Mouse (Mus musculus): ENCODE data around the gene 1700061G19Rik. TPM values are rescaled to one million over a fixed set of nuclear protein-coding genes. Genes with fewer than 3 reads are reported as not detected.

Gene 1700061G19Rik
- polyA plus RNA-seq, 1 experiment from 2014 or later = 0.19 TPM

DNA sequence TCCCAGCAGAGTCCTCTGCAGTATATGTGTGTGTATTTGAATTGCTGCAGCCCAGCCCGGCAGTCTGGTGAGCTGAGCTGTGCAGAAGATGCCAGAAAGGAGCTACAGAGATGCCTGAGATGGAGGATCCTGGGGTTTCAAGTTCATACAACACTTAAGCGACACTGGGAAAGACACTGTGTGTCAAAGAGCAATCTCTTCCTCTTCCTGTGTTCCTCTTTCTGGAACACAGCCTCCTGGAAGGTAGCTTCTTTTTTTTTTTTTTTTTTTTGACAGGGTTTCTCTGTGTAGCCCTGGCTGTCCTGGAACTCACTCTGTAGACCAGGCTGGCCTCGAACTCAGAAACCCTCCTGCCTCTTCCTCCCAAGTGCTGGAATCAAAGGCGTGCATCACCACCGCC, 26.5 kb upstream of the 1700061G19Rik start:
- H3K4me3 ChIP-seq (replicated peaks) = no peak overlapping the region
- ATAC-seq = no peak
- 80% methylated on average over 5 of the region's 5 CpGs for WGBS

GRCm38 (mm10) chr17:56849710-56850109, 25.6 kb upstream of the 1700061G19Rik start:
- no peak overlapping the region for H3K27ac ChIP-seq
- ATAC-seq = no peak
- no peak overlapping the region for H3K4me3 ChIP-seq (replicated peaks)
- H3K9ac ChIP-seq = no peak overlapping the region
- no peaks in the 10 kb centered on the region for H3K36me3 ChIP-seq
- H3K4me2 ChIP-seq (replicated peaks) = no peak overlapping the region
- 0 out of 2 replicates have a peak, but pooled peaks cover 2% of the 10 kb centered on the region for H3K27me3 ChIP-seq (replicated peaks)
- H3K4me1 ChIP-seq (replicated peaks) = no peaks in the 10 kb centered on the region
- 76% methylated on average over 13 of the region's 13 CpGs for WGBS
- no peaks in the 10 kb centered on the region for H3K9me3 ChIP-seq

More for the DNA sequence above, 26.5 kb upstream of the 1700061G19Rik start:
- Histone ChIP-seq H3K36me3 (no peaks in the 10 kb centered on the region), H3K9ac (no peak overlapping the region), H3K27ac (no peak overlapping the region), H3K27me3 (replicated peaks) (0 out of 2 replicates have a peak, but pooled peaks cover 2% of the 10 kb centered on the region), H3K4me2 (replicated peaks) (no peak overlapping the region), H3K9me3 (no peaks in the 10 kb centered on the region), H3K4me1 (replicated peaks) (no peaks in the 10 kb centered on the region)

DNA sequence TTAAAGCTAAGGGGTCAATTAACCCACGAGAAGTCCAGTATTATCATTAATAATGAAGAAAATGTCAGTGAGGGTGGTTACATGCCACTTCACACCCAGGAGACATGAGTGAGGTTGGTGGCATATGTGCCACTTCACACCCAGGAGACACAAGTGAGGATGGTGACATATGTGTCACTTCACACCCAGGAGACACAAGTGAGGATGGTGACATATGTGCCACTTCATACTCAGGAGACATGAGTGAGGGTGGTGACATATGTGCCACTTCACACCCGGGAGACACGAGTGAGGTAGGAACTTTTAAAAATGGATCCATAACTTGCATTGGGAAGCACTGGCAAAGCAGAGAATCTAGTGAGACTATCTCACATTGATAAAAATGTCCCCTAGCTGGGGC, 24.1 kb upstream of the 1700061G19Rik start:
- no peak for ATAC-seq
- WGBS = 72% methylated on average over 3 of the region's 3 CpGs
- 0 out of 2 replicates have a peak, but pooled peaks cover 2% of the 10 kb centered on the region for H3K27me3 ChIP-seq (replicated peaks)

DNA sequence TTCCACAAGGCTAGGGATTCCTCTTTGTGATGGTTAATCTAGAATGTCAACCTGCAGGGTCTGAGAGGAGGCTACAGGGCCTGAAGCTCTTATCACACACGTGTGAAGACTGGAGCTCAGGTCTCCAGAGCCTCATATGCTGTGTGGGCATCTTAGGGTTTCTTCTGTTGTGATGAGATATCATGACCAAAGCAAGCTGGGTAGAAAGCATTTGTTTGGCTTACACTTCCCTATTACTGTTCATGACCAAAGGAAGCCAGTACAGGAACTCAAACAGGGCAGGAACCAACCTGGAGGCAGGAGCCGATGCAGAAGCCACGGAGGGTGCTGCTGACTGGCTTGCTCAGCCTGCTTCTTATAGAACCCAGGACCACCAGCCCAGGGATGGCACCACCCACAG, 19.9 kb upstream of the 1700061G19Rik start:
- no peak overlapping the region for H3K27ac ChIP-seq
- H3K4me1 ChIP-seq (replicated peaks) = no peaks in the 10 kb centered on the region
- no peak overlapping the region for H3K9ac ChIP-seq
- H3K36me3 ChIP-seq = no peaks in the 10 kb centered on the region
- ATAC-seq = no peak
- no peak overlapping the region for H3K4me2 ChIP-seq (replicated peaks)
- H3K4me3 ChIP-seq (replicated peaks) = no peak overlapping the region
- H3K9me3 ChIP-seq = no peaks in the 10 kb centered on the region
- no peaks in the 10 kb centered on the region for H3K27me3 ChIP-seq (replicated peaks)
- WGBS = 81% methylated on average over 3 of the region's 3 CpGs

More for the DNA sequence above, 24.1 kb upstream of the 1700061G19Rik start:
- Histone ChIP-seq H3K4me2 (replicated peaks) (no peak overlapping the region), H3K9me3 (no peaks in the 10 kb centered on the region), H3K27ac (no peak overlapping the region), H3K9ac (no peak overlapping the region), H3K4me1 (replicated peaks) (no peaks in the 10 kb centered on the region), H3K4me3 (replicated peaks) (no peak overlapping the region), H3K36me3 (no peaks in the 10 kb centered on the region)

DNA sequence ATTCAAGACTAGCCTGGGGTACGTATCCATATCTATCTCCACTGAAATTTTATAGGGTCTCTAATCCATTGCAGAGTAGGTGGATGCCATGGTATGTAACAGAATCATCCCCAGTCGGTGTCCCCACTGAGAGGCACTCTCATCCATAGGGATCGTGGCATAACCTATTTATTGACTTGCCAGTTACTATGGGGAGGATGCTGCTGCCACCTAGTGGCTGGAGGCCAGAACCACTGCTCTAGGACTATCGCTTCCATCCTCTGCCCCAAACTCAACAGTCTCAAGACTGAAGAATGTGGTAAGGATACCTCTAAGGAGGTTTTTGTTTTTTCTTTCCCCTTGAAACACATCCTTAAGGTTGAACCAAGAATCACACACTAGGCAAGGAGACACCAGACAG, 17.1 kb upstream of the 1700061G19Rik start:
- 0 out of 2 replicates have a peak, but pooled peaks cover 2% of the 10 kb centered on the region for H3K4me1 ChIP-seq (replicated peaks)
- no peak overlapping the region for H3K9ac ChIP-seq
- H3K27me3 ChIP-seq (replicated peaks) = no peaks in the 10 kb centered on the region
- no peaks in the 10 kb centered on the region for H3K36me3 ChIP-seq
- H3K9me3 ChIP-seq = no peaks in the 10 kb centered on the region
- no peak overlapping the region for H3K4me2 ChIP-seq (replicated peaks)
- no peak overlapping the region for H3K4me3 ChIP-seq (replicated peaks)
- H3K27ac ChIP-seq = 0 out of 2 replicates have a peak overlapping the region, but pooled peaks have one; percentile 32
- no peak; the same call in 1 of the 2 replicates for ATAC-seq
- WGBS = 53% methylated on average over 4 of the region's 4 CpGs

DNA sequence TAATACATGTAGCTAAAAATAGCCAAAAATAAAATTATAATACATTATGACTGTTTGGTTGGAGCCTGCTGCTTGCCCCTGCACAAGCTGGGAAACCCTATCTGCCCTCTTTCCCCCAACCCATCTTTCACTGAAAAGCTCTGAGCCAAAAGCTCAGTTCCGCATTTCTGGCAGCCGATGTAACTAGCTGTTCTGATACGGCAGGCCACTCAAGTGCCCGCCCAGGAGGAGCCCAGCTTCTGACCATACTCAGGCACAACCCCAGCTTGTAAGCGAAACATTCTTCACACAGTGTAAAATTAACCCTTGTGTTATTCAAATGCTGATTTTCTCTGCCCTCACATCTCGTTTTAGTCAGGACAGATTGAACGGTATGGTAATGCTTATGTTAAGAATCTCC, 16.4 kb upstream of the 1700061G19Rik start:
- 45% methylated on average over 7 of the region's 7 CpGs for WGBS

DNA sequence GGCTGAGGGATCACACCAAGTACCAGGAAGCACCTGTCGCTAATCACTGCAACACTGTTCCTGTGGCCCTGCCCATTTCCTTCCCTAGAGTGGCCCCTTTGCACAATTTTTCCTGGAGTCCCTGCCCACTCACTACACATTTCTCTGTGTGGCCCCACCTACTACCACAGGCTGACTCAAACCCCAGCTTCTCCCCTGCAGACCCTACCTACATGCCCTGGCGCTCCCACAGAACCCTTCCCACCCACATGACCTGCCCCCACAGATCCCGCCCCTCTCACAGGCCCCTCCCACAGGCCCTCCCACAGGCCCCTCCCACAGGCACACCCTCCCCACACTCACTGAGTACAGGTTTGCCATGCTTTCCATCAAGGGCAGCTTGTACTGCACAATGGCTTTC, 14.1 kb upstream of the 1700061G19Rik start:
- H3K4me1 ChIP-seq (replicated peaks) = 0 out of 2 replicates have a peak, but pooled peaks cover 2% of the 10 kb centered on the region
- H3K36me3 ChIP-seq = no peaks in the 10 kb centered on the region
- no peaks in the 10 kb centered on the region for H3K9me3 ChIP-seq
- peak; percentile 76 for ATAC-seq
- no peak overlapping the region for H3K27ac ChIP-seq
- H3K4me3 ChIP-seq (replicated peaks) = no peak overlapping the region
- no peaks in the 10 kb centered on the region for H3K27me3 ChIP-seq (replicated peaks)
- H3K9ac ChIP-seq = no peak overlapping the region
- WGBS = 47% methylated on average over 3 of the region's 3 CpGs
- no peak overlapping the region for H3K4me2 ChIP-seq (replicated peaks)

More for the DNA sequence above, 16.4 kb upstream of the 1700061G19Rik start:
- no peaks in the 10 kb centered on the region for H3K9me3 ChIP-seq
- H3K27me3 ChIP-seq (replicated peaks) = no peaks in the 10 kb centered on the region
- 0 out of 2 replicates have a peak, but pooled peaks cover 2% of the 10 kb centered on the region for H3K4me1 ChIP-seq (replicated peaks)
- ATAC-seq = no peak
- H3K9ac ChIP-seq = no peak overlapping the region
- no peak overlapping the region for H3K4me2 ChIP-seq (replicated peaks)
- H3K27ac ChIP-seq = no peak overlapping the region
- no peak overlapping the region for H3K4me3 ChIP-seq (replicated peaks)
- H3K36me3 ChIP-seq = no peaks in the 10 kb centered on the region

DNA sequence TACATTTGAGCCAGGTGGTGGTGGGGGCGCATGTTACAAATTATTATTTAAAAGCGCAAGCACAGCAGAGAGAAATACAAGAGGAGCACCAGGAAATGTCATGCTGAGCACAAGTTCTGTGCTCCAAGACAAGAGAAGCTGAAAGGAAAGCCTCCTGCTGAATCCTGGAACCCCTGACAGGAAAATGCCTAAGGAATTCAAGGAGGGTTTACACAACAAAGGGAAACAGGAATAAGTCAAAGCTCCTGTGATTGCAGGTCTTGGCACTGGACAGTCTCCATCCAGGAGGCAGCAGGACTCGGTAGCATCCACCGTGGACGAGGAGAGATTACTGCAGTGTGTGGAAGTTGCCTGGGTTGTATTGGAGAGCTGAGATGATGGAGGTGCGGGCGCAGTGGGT, 9.2 kb upstream of the 1700061G19Rik start:
- Histone ChIP-seq H3K27me3 (replicated peaks) (no peaks in the 10 kb centered on the region), H3K9ac (no peak overlapping the region), H3K36me3 (no peaks in the 10 kb centered on the region), H3K27ac (no peak overlapping the region), H3K4me1 (replicated peaks) (0 out of 2 replicates have a peak, but pooled peaks cover 2% of the 10 kb centered on the region), H3K4me3 (replicated peaks) (no peak overlapping the region), H3K9me3 (no peaks in the 10 kb centered on the region), H3K4me2 (replicated peaks) (no peak overlapping the region)
- 78% methylated on average over 7 of the region's 7 CpGs for WGBS
- ATAC-seq = no peak

DNA sequence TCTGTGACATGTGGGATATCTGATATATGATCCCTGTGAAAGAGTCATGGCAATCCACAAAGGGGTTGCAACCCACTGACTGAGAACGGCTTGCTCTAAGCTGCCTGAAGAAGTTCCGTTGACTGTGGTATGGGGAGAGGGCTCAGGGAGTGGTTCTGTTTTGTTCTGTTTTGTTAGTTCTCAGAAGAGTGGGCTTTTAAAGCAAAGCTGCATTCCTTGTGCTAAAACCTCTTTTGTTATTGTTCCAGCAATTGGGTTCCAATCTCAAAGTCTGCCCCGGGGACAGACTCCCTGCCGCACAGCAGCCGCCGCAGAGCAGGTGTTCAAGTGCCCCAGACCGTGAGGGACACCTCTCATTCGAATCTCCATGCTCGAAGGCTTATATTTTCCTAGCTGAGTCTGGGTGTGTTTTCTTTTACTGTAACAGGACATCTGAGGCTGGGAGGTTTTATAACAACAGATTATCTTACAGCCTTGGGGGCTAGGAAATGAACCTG, 5.7 kb upstream of the 1700061G19Rik start:
- WGBS = 81% methylated on average over 9 of the region's 9 CpGs
- Histone ChIP-seq H3K4me2 (replicated peaks) (no peak overlapping the region), H3K4me3 (replicated peaks) (no peak overlapping the region), H3K9me3 (no peaks in the 10 kb centered on the region), H3K27ac (no peak overlapping the region), H3K36me3 (no peaks in the 10 kb centered on the region), H3K4me1 (replicated peaks) (no peaks in the 10 kb centered on the region), H3K9ac (no peak overlapping the region), H3K27me3 (replicated peaks) (no peaks in the 10 kb centered on the region)
- ATAC-seq = no peak

DNA sequence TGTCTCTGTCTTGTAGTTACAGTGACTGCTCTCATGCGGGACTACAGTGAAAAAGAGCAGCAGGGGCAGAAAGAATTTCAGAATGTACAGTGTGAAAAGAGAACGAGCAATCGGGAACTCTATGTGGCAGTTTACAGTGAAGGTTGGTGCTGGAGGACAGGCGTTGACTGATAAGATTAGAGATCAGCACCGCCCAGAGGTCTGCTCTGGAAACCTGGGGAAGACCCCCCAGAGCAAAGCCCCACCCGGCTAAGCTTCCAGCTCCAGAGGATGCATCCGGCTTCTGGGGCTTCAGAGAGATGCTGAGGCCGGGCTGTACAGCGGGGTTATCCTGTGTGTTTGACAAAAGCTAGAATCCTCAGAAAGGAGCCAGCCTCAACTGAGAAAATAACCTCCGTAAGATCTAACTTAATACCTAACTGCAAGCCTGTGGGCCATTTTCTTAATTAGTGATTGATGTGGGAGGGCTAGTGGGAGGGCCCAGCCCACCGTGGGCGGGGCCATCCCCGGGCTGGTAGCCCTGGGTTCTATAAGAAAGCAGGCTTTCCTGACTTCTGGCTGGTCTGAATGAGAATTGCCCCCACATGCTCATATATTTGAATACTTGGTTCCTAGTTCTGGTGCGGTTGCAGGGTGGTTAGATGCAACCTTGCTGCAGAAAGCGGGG, 4.9 kb upstream of the 1700061G19Rik start:
- Histone ChIP-seq H3K4me3 (replicated peaks) (no peak overlapping the region), H3K4me1 (replicated peaks) (no peaks in the 10 kb centered on the region), H3K36me3 (no peaks in the 10 kb centered on the region), H3K27me3 (replicated peaks) (no peaks in the 10 kb centered on the region), H3K27ac (no peak overlapping the region), H3K9me3 (no peaks in the 10 kb centered on the region), H3K9ac (no peak overlapping the region), H3K4me2 (replicated peaks) (no peak overlapping the region)
- WGBS = 62% methylated on average over 15 of the region's 15 CpGs
- no peak for ATAC-seq

- ATAC-seq = no peak
- no peak overlapping the region for H3K27ac ChIP-seq
- H3K4me2 ChIP-seq (replicated peaks) = no peak overlapping the region
- no peaks in the 10 kb centered on the region for H3K36me3 ChIP-seq
- H3K9ac ChIP-seq = no peak overlapping the region
- no peaks in the 10 kb centered on the region for H3K4me1 ChIP-seq (replicated peaks)
- no peak overlapping the region for H3K4me3 ChIP-seq (replicated peaks)
- H3K9me3 ChIP-seq = no peaks in the 10 kb centered on the region
- WGBS = 66% methylated on average over 8 of the region's 8 CpGs
- no peaks in the 10 kb centered on the region for H3K27me3 ChIP-seq (replicated peaks)
These were observed 3.5 kb upstream of the 1700061G19Rik start for GRCm38 (mm10) chr17:56871767-56872166.

DNA sequence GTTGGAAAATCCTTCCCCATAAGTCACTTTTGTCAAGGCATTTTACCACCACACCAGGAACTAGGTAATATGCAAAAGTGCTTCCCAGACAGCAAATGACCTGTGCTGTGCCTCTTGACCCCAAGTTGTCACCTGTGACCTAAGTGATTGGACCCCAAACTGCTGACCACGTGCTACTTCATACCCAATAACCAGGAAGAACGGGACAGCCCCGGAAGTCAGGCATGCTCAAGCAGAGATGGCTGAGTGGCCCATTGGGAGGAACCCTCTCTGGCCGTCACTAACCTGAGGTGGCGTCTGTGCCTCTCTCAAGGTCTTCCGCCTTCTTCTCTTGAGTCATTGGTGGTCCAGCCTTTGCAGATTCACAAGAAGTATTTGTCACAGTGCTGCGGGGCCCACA, 2.8 kb upstream of the 1700061G19Rik start:
- no peaks in the 10 kb centered on the region for H3K9me3 ChIP-seq
- H3K27me3 ChIP-seq (replicated peaks) = no peaks in the 10 kb centered on the region
- H3K27ac ChIP-seq = no peak overlapping the region
- no peak overlapping the region for H3K4me3 ChIP-seq (replicated peaks)
- no peaks in the 10 kb centered on the region for H3K4me1 ChIP-seq (replicated peaks)
- 76% methylated on average over 7 of the region's 7 CpGs for WGBS
- H3K9ac ChIP-seq = no peak overlapping the region
- no peak for ATAC-seq
- H3K4me2 ChIP-seq (replicated peaks) = no peak overlapping the region
- no peaks in the 10 kb centered on the region for H3K36me3 ChIP-seq

DNA sequence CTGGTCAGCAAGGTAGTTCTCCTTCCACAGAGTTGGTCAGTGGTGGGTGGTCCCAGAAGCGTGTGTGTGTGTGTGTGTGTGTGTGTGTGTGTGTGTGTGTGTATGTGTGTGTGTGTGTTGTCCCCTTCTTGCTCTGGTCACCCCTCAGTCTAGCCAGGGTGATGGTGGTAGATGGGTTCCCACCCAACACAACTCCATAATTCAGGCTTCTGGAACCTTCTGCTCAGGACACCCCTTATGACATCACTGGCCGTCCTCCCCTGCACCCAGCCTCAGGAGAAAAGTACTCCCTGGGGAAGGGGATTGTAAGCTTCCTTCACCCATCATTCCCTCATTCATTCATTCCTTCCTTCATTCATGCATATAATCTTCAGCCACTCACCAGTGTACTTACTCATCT, 1.0 kb upstream of the 1700061G19Rik start, which contains the start of gene Acsbg2:
Acsbg2 (minus strand) TSS at position 211 of the 400 bp plus-strand sequence.
- no peak within 1 kb of the TSS for H3K4me3 ChIP-seq (replicated peaks)
- no peak within 1 kb of the TSS for H3K9ac ChIP-seq
- no peaks in the 10 kb centered on the region for H3K4me1 ChIP-seq (replicated peaks)
- H3K27ac ChIP-seq = no peak within 1 kb of the TSS
- 90% methylated on average over 2 of the region's 2 CpGs for WGBS
- no peaks in the 10 kb centered on the region for H3K9me3 ChIP-seq
- H3K4me2 ChIP-seq (replicated peaks) = no peak within 1 kb of the TSS
- no peaks in the 10 kb centered on the region for H3K27me3 ChIP-seq (replicated peaks)
- H3K36me3 ChIP-seq = no peaks in the 10 kb centered on the region
- no peak for ATAC-seq

Data from intestine, embryonic 15.5 days (tissue).